Mouse (Mus musculus): Measurements from ENCODE around the gene Plekho2.
A peak's percentile ranks its signal among the peaks of the same experiment; 100 is the strongest.

The Plekho2 gene

DNA sequence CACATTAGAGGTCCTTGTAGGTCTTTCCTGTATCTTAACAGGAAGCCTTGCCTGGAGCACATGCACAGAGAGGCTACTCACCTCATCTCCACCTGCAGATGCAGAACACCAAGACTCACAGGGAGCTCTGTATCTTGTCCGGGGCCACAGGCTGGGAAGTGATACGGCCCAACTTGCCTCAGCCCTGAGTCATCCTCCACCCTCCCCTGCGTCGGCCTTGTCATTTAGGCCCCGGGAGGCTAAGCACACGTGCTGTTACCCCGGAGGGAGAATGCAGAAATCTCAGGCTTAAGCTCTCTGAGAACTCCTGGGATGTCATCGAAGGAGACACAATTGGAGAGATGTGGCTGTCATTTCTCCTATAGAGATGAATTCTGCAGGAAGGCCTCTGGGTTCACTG is 50.2 kb downstream of the Plekho2 start:
- no peak for DNase-seq (ENCODE audit: low spot score)

DNA sequence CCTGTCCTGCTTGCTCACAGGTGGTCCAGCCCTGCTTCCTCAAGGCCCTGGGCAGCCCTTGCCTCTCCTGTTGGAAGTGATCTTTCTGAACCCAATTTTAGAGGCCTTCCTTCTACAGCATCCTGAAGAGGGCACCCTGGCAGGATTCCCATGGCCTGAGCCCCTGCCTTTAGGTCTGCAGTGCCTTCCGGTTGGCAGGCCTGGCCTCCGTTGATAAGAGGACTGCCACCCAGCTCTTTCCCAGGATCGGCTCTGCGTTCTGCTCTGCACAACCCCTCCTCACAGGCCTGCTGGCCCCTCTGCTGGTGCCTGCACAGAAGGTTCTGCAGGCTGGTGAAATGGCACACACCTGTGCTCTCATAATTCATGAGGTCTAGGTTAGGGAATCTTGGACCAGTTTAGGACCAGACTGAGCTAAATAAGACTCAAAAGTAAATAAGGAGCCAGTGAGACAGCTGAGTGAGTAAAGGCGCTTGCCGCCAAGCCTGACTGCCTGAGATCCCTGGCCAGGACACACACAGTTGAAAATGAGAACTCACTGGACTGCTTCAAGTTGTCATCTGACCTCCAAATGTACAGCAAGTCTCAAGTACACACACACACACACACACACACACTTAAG is 51.3 kb downstream of the Plekho2 start:
- no peak for DNase-seq (ENCODE audit: low spot score)

- no peak for DNase-seq (ENCODE audit: low spot score)
Measured at GRCm38 (mm10) chr9:65525445-65526195, 54.2 kb downstream of the Plekho2 start.

DNA sequence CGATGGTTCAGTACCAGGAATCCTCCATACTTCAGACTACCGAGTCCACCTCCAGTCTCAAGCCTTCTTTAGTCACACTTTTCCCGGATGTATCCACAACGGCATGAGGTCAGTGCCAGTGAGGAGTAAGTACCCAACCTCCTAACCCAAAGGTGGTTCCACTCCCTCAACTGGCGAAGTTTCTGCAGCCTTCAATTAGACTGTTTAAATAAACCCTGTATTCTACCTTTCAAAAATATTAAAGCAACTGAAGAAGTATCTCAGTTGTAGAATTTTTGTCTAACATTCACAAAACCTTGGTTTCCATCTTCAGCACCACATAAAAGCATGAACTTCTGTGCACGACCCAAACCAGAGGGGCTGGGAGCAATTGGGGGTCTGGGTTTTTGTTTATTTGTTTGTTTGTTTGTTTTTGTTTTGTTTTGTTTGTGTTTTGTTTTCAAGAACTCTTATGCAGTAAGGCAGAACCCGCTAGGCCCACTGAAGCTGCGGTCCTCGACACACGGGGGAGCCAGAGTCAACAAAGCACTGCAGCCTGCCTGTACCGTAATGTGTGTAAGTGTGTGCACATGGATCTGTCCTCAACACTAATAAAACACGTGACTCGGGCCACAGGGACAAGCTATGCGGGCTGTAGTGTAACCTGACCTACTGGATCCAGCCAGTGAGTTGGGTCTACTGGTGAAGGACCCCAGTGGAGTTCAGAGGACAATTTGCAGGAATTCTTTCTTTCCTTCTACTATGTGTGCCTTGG is 56.1 kb downstream of the Plekho2 start:
- DNase-seq (ENCODE audit: low spot score), result peak; percentile 68

DNA sequence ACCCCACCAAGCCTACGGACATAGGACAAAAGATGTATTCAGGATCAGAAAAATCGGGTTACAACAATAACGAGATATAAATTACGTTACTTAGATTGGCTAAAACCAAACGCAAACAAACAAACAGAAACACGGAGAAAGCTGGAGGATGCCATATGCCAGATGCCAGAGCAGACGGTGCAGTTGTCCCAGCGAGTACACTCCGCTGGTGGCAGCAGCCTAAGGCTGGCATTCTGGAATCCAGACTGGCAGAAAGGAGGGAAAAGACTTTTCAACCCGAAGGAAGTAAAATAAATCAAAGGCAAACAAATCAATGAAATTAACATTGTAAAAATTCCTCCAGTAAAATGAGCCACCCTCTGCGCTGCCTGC is 59.3 kb downstream of the Plekho2 start:
- DNase-seq (ENCODE audit: low spot score), result no peak

DNA sequence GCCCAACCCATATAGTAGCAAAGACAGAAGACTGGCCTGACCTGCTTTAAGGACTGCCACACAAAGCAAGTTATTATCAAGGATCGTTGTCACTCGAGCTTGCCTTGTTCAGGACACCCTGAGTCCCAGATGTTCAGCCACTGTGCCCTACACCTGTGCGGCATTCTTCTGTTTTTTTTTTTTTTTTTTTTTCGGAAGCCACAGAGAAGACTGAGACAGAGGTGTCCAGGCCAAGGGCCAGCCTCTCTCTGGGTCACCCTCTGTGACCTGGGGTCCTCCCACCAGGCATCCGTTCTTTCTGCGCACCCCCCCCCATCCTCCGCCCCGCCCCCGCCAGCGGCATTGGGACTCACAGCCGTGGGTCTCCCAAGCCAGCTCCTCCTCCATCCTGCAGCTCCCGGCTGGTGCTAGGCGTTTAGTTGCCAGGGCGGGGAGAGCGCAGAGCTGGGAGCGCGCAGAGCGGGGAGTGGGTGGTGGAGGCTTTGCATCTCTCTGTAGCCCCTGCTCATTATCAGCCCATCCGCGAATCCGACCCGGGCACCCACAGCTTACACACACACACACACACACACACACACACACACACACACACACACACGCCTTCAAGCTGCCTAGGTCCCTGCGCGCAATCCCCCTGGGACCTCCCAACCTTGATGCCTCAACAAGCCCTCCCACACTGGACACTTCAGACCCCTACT is 59.9 kb downstream of the Plekho2 start, which contains the start of gene Ankdd1a:
Gene Ankdd1a (minus strand): TSS at position 387 of the 698 bp plus-strand sequence.
- DNase-seq (ENCODE audit: low spot score), result no peak

- DNase-seq (ENCODE audit: low spot score), result no peak
Measured at GRCm38 (mm10) chr9:65514851-65515261, 65.0 kb downstream of the Plekho2 start.

DNA sequence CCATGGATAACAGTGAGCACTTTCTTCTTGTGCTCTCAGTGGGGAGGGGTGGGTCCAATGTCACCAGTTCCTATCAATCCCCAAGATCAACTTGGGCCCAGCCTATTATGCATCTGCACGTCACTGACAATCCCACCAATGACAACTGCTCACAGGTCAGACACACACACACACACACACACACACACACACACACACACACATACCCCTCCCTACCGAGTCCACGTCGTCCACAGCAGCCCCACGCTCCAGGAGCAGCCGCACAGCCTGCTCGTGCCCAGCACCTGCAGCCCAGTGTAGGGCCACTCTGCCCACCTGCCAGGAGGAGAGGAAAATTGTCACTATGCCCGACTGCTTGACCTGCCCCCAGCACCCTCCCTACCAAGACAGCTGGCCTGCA is 65.4 kb downstream of the Plekho2 start:
- DNase-seq (ENCODE audit: low spot score), result no peak

- no peak for DNase-seq (ENCODE audit: low spot score)
Measured at GRCm38 (mm10) chr9:65512520-65512919, 67.3 kb downstream of the Plekho2 start.

DNA sequence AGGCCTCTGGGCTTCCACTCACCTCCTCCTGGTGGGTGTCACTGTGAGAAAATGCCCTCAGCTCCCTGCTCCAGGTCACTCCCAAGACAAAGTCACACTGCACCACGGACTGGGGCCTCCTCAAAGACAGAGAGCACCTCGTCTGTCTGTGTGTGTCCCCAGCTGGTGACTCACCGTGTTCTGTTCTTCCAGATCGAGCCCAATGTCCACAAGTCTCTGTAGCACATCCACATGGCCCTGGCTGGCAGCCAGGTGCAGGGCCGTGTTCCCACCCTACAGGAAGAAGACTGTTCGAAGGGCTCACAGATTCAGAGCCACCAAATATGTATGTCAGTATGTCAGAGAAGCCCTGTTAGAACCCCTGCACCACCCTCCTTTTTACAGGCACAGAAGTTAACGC is 71.4 kb downstream of the Plekho2 start:
- DNase-seq (ENCODE audit: low spot score), result no peak

DNA sequence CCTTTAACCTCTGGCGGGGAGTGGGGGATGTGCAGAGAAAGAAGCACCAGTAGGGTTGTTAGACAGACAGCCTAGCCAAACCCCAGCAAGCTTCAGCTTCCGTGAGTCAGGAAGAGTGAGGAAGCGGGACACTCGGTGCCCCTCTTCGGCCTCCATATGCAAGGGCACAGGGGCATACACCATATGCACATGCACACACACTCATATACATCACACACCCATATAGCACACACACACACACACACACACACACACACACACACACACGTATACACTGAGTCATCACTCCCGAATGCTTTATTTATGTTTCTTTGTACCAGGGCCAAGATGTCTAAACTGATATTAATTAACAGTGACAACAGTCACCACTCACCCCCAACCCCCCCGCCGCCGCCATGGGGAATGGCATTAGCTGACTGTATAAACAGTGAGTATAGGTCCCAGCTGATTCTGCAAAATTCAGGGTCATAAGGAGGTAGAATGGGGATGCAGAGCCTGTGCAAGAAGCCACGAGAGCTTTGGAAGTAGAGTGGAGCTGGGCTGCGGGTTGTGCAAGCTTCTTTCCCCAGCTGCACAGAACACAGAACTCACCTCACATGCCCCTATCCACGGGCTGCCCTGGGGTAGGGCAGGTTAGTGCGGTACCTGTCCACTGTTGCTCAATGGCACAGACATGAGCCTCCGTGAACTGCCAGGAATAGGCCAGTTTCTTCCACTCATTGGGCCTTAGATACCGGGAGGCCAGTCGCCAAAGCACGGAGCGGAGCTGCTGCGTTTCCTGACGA is 76.9 kb downstream of the Plekho2 start:
- DNase-seq (ENCODE audit: low spot score), result no peak
